Mouse (Mus musculus) bone marrow macrophage, adult 2 months (primary cell): ENCODE measurements around the gene Olfr30. TPM values are rescaled to one million over a fixed set of nuclear protein-coding genes. Genes with fewer than 3 reads are reported as not detected.
"Not testable (repeated sequence)": the region's sequence is repeated elsewhere in the genome, so short reads cannot be mapped to it uniquely, and the experiment has no call there.

Experiments
- H3K27ac ChIP-seq: 2 replicates; pipeline ENCODE4 v1.5.1; 2012; ENCODE audit warnings: low read depth, low read length; ENCODE audit not compliant: insufficient read depth
- H3K4me1 ChIP-seq: 2 replicates; pipeline ENCODE4 v1.6.1; 2012; ENCODE audit warnings: low read length; ENCODE audit not compliant: control insufficient read depth, insufficient read depth
- H3K4me3 ChIP-seq: 2 replicates; pipeline ENCODE4 v1.5.1; 2012; ENCODE audit warnings: mild to moderate bottlenecking, low read length, moderate library complexity; ENCODE audit not compliant: insufficient read depth
- CTCF ChIP-seq: IDR thresholded peaks from 2 replicates; pipeline ENCODE4 v1.5.1; 2012; ENCODE audit warnings: low read depth, mild to moderate bottlenecking, low read length, moderate library complexity
- POLR2A ChIP-seq: IDR thresholded peaks from 2 replicates; pipeline ENCODE4 v1.6.1; 2012; ENCODE audit warnings: mild to moderate bottlenecking, low read depth, low read length, borderline replicate concordance
- polyA plus RNA-seq: library from polyadenylated mRNA; stranded (reverse); fragments of >200 nt; gene quantifications from 2 replicates; pipeline ENCODE4 v1.2.4, GENCODE M21; 2012; ENCODE audit not compliant: missing spikeins, insufficient read depth, insufficient read length

The Olfr30 gene
- not detected in 2 replicates for polyA plus RNA-seq

GRCm38 (mm10) chr11:58462170-58462569 lies at the start of gene Olfr30:
Olfr30 (minus strand) TSS chr11:58462270.
- Histone ChIP-seq H3K27ac (no peak within 1 kb of the TSS), H3K4me1 (no peaks in the 10 kb centered on the region), H3K4me3 (no peak within 1 kb of the TSS)
- no peak for TF ChIP-seq CTCF
- no peak for TF ChIP-seq POLR2A

GRCm38 (mm10) chr11:58509058-58509457 lies 47.0 kb upstream of the Olfr30 start:
- H3K27ac ChIP-seq, H3K4me1 ChIP-seq, H3K4me3 ChIP-seq: not testable (repeated sequence)

- not testable (repeated sequence) for H3K4me1 ChIP-seq, H3K4me3 ChIP-seq, H3K27ac ChIP-seq
These were observed 40.4 kb upstream of the Olfr30 start, which contains the start of gene Olfr331 for GRCm38 (mm10) chr11:58502472-58502871. Olfr331 (minus strand) TSS chr11:58502572.

GRCm38 (mm10) chr11:58499290-58499689 lies 37.2 kb upstream of the Olfr30 start:
- Histone ChIP-seq H3K4me3 (no peak overlapping the region), H3K4me1 (no peaks in the 10 kb centered on the region)
- no peak for TF ChIP-seq POLR2A
- no peak for TF ChIP-seq CTCF

GRCm38 (mm10) chr11:58498761-58499160 lies 36.7 kb upstream of the Olfr30 start:
- H3K4me3 ChIP-seq, result no peak overlapping the region
- H3K4me1 ChIP-seq, result no peaks in the 10 kb centered on the region
- TF ChIP-seq CTCF (no peak), POLR2A (no peak)
- no peak overlapping the region for H3K27ac ChIP-seq

More at GRCm38 (mm10) chr11:58499290-58499689, 37.2 kb upstream of the Olfr30 start:
- no peak overlapping the region for H3K27ac ChIP-seq

GRCm38 (mm10) chr11:58492455-58492854 lies 30.4 kb upstream of the Olfr30 start, which contains the start of gene Olfr332:
Olfr332 (minus strand) TSS chr11:58492555.
- H3K4me3 ChIP-seq, result no peak within 1 kb of the TSS
- TF ChIP-seq CTCF, result no peak
- TF ChIP-seq POLR2A, result no peak
- H3K4me1 ChIP-seq, result no peaks in the 10 kb centered on the region
- H3K27ac ChIP-seq, result no peak within 1 kb of the TSS

- H3K4me3 ChIP-seq, result no peak overlapping the region
- H3K27ac ChIP-seq, result no peak overlapping the region
- no peaks in the 10 kb centered on the region for H3K4me1 ChIP-seq
- no peak for TF ChIP-seq CTCF
- no peak for TF ChIP-seq POLR2A
These were observed 8.5 kb downstream of the Olfr30 start for GRCm38 (mm10) chr11:58453592-58453991.

GRCm38 (mm10) chr11:58452759-58453158 lies 9.3 kb downstream of the Olfr30 start, which contains the start of gene Lypd9:
Lypd9 (minus strand) TSS chr11:58452923.
- TF ChIP-seq POLR2A, result no peak
- Histone ChIP-seq H3K4me3 (no peak within 1 kb of the TSS), H3K27ac (no peak within 1 kb of the TSS), H3K4me1 (no peaks in the 10 kb centered on the region)

- no peak overlapping the region for H3K27ac ChIP-seq
- H3K4me3 ChIP-seq, result no peak overlapping the region
- H3K4me1 ChIP-seq, result no peaks in the 10 kb centered on the region
- TF ChIP-seq POLR2A (no peak), CTCF (no peak)
These were observed 24.2 kb downstream of the Olfr30 start for GRCm38 (mm10) chr11:58437866-58438265.

- no peak within 1 kb of the TSS for H3K27ac ChIP-seq
- no peaks in the 10 kb centered on the region for H3K4me1 ChIP-seq
- TF ChIP-seq CTCF (no peak), POLR2A (no peak)
- no peak within 1 kb of the TSS for H3K4me3 ChIP-seq
These were observed 29.8 kb downstream of the Olfr30 start, which contains the start of gene Gm12253 for GRCm38 (mm10) chr11:58432259-58432658. Gm12253 (plus strand) TSS chr11:58432559.

GRCm38 (mm10) chr11:58420815-58421214 lies 41.3 kb downstream of the Olfr30 start, which contains the start of gene 1810065E05Rik:
1810065E05Rik (plus strand) TSS chr11:58421111.
- H3K4me3 ChIP-seq, result no peak within 1 kb of the TSS
- TF ChIP-seq POLR2A (no peak), CTCF (no peak)
- no peak within 1 kb of the TSS for H3K27ac ChIP-seq
- no peaks in the 10 kb centered on the region for H3K4me1 ChIP-seq
